Mouse (Mus musculus) embryonic facial prominence, embryonic 11.5 days (tissue): ENCODE data around the gene Etl4. TPM values are rescaled to one million over a fixed set of nuclear protein-coding genes. Genes with fewer than 3 reads are reported as not detected.
A peak's percentile ranks its signal among the peaks of the same experiment; 100 is the strongest.

ENCODE experiments used
- ATAC-seq: fragments of 200-750 bp; cut with Nextera tagmentation; replicated peaks from 2 replicates; pipeline ENCODE4 v1.8.0; 2017; ENCODE audit warnings: low read depth; ENCODE audit not compliant: insufficient number of reproducible peaks, low FRiP score, low TSS enrichment
- DNase-seq: peaks from one replicate; pipeline ENCODE4 v3.0.0-alpha.2; 2015; ENCODE audit warnings: low spot score
- H3K27ac ChIP-seq: fragments of 300-500 bp; sonication (generic); replicated peaks from 2 replicates; pipeline ENCODE4 v1.5.1; 2014; ENCODE audit warnings: mild to moderate bottlenecking, low read depth, low read length, control low read depth
- H3K27me3 ChIP-seq: fragments of 300-500 bp; sonication (generic); 2 replicates; pipeline ENCODE4 v1.6.1; 2014; ENCODE audit warnings: mild to moderate bottlenecking, low read length, moderate library complexity, mixed read lengths; ENCODE audit not compliant: control insufficient read depth, insufficient read depth
- H3K36me3 ChIP-seq: fragments of 300-500 bp; sonication (generic); replicated peaks from 2 replicates; pipeline ENCODE4 v1.6.1; 2014; ENCODE audit warnings: low read depth, mild to moderate bottlenecking, low read length, moderate library complexity, mixed read lengths; ENCODE audit not compliant: control insufficient read depth, insufficient read depth
- H3K4me1 ChIP-seq: fragments of 300-500 bp; sonication (generic); 2 replicates; pipeline ENCODE4 v1.6.1; 2014; ENCODE audit warnings: low read length, mixed read lengths; ENCODE audit not compliant: control insufficient read depth, insufficient read depth
- H3K4me2 ChIP-seq: fragments of 300-500 bp; sonication (generic); 2 replicates; pipeline ENCODE4 v1.6.1; 2014; ENCODE audit warnings: low read depth, mild to moderate bottlenecking, control low read depth, low read length, moderate library complexity
- H3K4me3 ChIP-seq: fragments of 300-500 bp; sonication (generic); 2 replicates; pipeline ENCODE4 v1.5.1; 2014; ENCODE audit warnings: low read depth, low read length, control low read depth
- H3K9ac ChIP-seq: fragments of 300-500 bp; sonication (generic); replicated peaks from 2 replicates; pipeline ENCODE4 v1.6.1; 2014; ENCODE audit warnings: mild to moderate bottlenecking, control low read depth, low read length
- H3K9me3 ChIP-seq: fragments of 300-500 bp; sonication (generic); replicated peaks from 2 replicates; pipeline ENCODE4 v1.6.1; 2016; ENCODE audit warnings: mild to moderate bottlenecking, low read length, inconsistent platforms, mixed read lengths; ENCODE audit not compliant: control insufficient read depth
- WGBS: fragments of 180-500 bp; shearing (Covaris S2); extraction: QIAGEN DNeasy Blood & Tissue Kit; methylation state at CpG from one replicate; pipeline ENCODE4 v1.1.7; 2014; 5-methylcytosine and 5-hydroxymethylcytosine counted together
- polyA plus RNA-seq: library from polyadenylated mRNA; unstranded; fragments of >200 nt; fragmentation: Nextera tagmentation; extraction: Ambion mirVana; gene quantifications from 2 replicates; pipeline ENCODE4 v1.2.1, GENCODE M21; 2014

Etl4 gene
- polyA plus RNA-seq, 1 experiment from 2014 or later = 23.5 TPM

DNA sequence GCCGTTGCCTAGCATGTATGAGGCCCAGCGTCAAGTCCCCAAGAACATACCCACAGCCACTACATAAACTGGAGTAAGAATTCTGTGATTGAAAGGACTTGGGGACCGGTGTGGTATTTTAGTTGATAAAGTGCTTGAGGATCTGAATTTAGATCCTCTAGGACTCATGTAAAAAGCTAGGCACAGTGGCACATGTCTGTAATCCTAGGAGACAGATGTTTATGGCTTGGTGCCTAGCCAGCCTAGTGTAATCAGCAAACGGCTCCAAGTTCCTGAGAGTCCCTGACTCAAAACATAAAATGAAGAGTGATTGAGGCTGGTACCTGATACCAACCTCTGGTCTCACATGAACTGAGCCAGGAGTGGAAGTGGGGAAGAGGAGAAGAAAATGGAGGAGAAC lies 629.3 kb downstream of the Etl4 start:
- Histone ChIP-seq H3K4me2 (no peak overlapping the region), H3K4me3 (no peak overlapping the region), H3K27ac (no peak overlapping the region), H3K9me3 (no peaks in the 10 kb centered on the region), H3K4me1 (no peaks in the 10 kb centered on the region), H3K36me3 (no peaks in the 10 kb centered on the region), H3K9ac (no peak overlapping the region), H3K27me3 (no peaks in the 10 kb centered on the region)
- ATAC-seq = no peak
- no peak for DNase-seq
- WGBS = 84% methylated on average over 4 of the region's 4 CpGs

DNA sequence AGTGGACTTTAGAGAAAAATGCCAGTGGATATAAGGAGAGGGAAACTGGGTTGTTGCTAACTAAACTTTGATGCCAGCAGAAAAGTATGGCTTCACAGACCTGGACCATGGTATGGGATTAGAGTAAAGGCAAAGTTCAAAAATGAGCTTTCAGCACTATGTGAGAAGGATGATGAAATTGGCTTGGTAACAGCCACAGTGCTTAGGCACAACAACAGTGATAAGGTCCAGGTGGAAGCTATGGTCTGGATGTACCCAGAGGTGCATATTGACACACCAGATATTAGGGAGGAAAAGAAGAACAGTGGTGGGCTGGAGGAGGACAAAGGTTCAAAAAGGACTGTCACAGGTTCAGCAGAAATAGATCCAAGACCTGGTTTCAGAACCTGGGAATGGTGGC lies 631.7 kb downstream of the Etl4 start:
- ATAC-seq (no peak), DNase-seq (no peak)
- Histone ChIP-seq H3K9me3 (no peaks in the 10 kb centered on the region), H3K36me3 (no peaks in the 10 kb centered on the region), H3K4me2 (no peak overlapping the region), H3K9ac (no peak overlapping the region), H3K27me3 (no peaks in the 10 kb centered on the region), H3K27ac (no peak overlapping the region), H3K4me1 (no peaks in the 10 kb centered on the region), H3K4me3 (no peak overlapping the region)

DNA sequence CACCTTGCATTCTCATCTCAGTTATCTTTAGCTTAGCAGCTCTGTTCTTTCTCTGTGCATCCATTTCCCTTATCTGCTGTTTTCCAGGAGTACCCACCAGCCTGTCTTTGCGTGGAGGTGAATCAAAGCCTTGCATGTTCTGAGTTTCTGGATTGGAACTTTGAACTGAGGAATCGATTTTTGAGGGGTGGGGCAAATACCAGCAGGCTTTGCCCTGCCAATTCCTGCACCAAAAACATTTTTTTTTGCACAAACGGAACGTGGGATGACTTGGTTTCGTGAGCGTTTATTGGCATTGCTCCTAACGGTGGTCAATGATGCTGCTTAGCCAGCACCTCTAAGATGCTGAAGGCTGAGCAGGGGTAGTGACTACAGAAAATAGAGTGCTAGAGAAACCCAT lies 632.7 kb downstream of the Etl4 start:
- DNase-seq (no peak), ATAC-seq (no peak)
- H3K4me1 ChIP-seq = 0 out of 2 replicates have a peak, but pooled peaks cover 2% of the 10 kb centered on the region
- H3K4me3 ChIP-seq = no peak overlapping the region
- H3K27ac ChIP-seq = no peak overlapping the region
- no peaks in the 10 kb centered on the region for H3K27me3 ChIP-seq
- H3K9ac ChIP-seq = no peak overlapping the region
- H3K4me2 ChIP-seq = no peak overlapping the region
- no peaks in the 10 kb centered on the region for H3K36me3 ChIP-seq
- H3K9me3 ChIP-seq = no peaks in the 10 kb centered on the region
- WGBS = 89% methylated on average over 7 of the region's 7 CpGs

DNA sequence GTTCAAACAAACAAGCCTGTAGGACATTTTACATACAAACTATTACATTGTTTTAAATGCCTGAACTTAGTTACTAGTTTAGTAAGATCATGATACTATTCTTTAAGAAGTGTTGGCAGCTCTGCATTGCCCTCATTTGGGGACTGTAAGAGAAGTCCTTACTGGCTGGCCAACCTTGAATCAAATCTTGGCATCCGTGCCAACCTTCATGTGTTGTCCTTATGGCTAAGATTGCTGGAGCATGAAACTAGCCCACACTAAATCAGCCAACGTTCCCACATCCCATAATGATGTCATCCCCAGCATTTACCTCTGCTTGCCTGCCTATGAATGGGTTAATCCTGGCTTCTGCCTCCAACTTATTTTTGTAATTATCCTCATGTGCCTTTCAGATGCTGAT lies 636.0 kb downstream of the Etl4 start:
- no peaks in the 10 kb centered on the region for H3K36me3 ChIP-seq
- ATAC-seq (no peak), DNase-seq (no peak)
- no peaks in the 10 kb centered on the region for H3K9me3 ChIP-seq
- H3K4me2 ChIP-seq = no peak overlapping the region
- 0 out of 2 replicates have a peak, but pooled peaks cover 2% of the 10 kb centered on the region for H3K4me1 ChIP-seq
- H3K27ac ChIP-seq = no peak overlapping the region
- H3K27me3 ChIP-seq = no peaks in the 10 kb centered on the region
- WGBS = 60% methylated on average over 2 of the region's 2 CpGs
- no peak overlapping the region for H3K4me3 ChIP-seq
- no peak overlapping the region for H3K9ac ChIP-seq

DNA sequence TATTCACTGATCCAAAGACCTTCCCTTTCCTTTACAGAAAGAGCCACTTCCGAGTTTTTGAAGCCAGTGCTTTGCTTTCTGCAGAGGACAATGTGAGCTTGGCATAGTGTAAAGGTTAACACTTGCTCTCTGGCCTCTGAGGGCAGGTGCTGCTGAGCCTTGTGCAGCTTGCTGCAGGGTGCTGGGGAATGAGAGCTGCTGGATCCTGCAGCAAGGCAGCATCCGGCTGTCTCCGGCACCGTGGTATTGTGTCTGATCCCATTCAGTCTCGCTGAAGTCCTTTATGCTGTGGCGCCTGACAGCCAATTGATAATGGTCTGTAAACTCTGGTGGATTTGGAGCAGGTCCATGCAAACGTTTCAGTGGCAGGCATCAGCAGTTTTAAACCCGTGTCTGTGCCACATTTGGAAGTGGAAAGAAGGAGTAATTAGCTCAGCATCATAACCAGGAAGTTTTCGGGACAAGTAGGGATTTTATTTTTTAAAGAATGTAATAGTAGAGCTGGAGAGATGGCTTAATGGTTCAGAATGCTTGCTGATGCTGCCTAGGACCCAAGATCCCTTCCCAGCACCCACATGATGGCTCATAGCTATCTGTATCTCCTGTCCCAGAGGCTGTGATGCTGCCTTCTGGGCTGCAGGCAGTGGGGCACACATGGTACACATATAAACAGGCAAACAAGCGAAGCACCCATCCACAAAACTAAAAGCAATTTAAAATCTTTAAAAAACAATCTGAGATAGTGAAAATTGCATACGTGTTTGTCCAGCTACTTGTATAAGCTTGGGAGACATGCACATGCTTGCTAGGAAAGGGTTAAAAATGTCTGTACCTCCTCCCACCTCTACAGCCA lies 637.1 kb downstream of the Etl4 start:
- Histone ChIP-seq H3K4me2 (peak overlapping the region; percentile 13; the same call in 1 of the 2 replicates), H3K9me3 (no peaks in the 10 kb centered on the region), H3K4me3 (no peak overlapping the region), H3K27me3 (no peaks in the 10 kb centered on the region), H3K36me3 (no peaks in the 10 kb centered on the region), H3K4me1 (0 out of 2 replicates have a peak, but pooled peaks cover 2% of the 10 kb centered on the region), H3K9ac (no peak overlapping the region), H3K27ac (no peak overlapping the region)
- WGBS = 13% methylated on average over 11 of the region's 11 CpGs
- ATAC-seq (peak; percentile 47; the same call in 1 of the 2 replicates), DNase-seq (no peak)

DNA sequence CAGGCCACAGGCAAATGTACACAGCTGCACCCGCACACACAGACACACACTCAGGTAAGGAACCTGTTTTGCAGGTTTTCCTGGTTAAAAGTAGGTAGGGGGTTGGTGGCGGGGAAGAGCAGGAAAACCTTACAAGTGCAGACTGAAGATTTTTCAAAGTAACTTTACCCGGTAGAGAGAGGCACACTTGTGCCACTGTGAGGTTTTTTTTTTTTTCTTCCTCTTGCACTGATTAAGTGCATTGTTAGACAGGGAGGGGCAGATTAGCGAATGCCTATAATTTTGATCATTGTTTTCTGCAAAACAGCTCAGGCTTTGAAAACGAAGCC lies 637.7 kb downstream of the Etl4 start:
- ATAC-seq (peak; percentile 57; the same call in 1 of the 2 replicates), DNase-seq (peak; percentile 72)
- Histone ChIP-seq H3K4me3 (no peak overlapping the region), H3K9ac (no peak overlapping the region), H3K36me3 (no peaks in the 10 kb centered on the region), H3K27ac (no peak overlapping the region), H3K4me1 (0 out of 2 replicates have a peak, but pooled peaks cover 2% of the 10 kb centered on the region), H3K27me3 (no peaks in the 10 kb centered on the region), H3K4me2 (peak overlapping the region; percentile 2; the same call in 1 of the 2 replicates), H3K9me3 (no peaks in the 10 kb centered on the region)
- WGBS = 9% methylated on average over 5 of the region's 5 CpGs

DNA sequence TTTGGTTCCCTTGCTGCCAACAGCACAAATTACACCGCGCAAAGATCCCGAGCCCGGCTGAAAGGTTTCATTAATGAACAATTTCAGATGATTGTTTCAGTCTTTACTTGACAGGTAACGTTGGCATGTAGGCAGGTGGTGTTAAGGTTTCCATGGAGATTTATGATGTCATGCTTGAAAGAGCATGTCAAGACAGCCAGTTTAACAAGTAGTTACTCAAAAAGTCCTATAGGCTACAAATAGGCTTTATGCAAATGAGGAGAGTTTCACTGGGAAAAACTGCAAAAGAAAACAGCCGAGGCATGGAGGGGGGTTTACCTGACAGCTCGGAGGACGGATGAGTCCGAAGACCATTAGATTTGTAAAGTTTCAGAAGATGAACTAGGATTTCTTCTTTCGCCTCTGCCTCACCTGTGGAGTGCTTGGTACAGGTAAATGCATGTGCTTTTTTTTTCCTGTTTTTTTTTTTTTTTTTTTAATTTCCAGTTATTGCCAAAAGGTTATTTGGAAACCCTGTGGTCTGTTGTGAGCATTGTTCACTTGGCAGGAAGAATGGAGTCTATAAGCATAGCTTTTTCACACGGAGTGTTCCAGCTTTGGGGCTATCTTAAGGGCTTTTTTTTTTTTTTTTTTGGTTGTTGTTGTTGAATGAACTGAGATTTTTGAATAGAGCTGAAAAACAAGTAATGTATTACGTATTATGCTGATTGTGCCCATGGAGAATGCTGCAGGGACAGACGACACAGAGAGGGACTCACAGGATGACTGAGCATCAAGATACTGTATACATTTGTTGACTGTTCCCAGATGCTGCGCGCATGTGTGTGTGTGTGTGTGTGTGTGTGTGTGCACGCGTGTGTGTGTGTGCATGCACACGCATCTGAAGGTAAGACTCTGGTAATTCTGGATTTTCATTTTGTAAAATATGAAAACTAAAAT lies 638.4 kb downstream of the Etl4 start:
- Histone ChIP-seq H3K4me3 (no peak overlapping the region), H3K27me3 (no peaks in the 10 kb centered on the region), H3K4me1 (0 out of 2 replicates have a peak, but pooled peaks cover 2% of the 10 kb centered on the region), H3K4me2 (peak overlapping the region; percentile 8; the same call in 1 of the 2 replicates), H3K9me3 (no peaks in the 10 kb centered on the region), H3K36me3 (no peaks in the 10 kb centered on the region), H3K9ac (no peak overlapping the region), H3K27ac (0 out of 2 replicates have a peak overlapping the region, but pooled peaks have one; percentile 8)
- no peak for ATAC-seq
- 21% methylated on average over 18 of the region's 18 CpGs for WGBS
- peak; percentile 37 for DNase-seq
